Mouse (Mus musculus) megakaryocyte progenitor cell, adult 5-6 weeks (primary cell): Measurements from ENCODE around the gene Mob4. TPM values are rescaled to one million over a fixed set of nuclear protein-coding genes. Genes with fewer than 3 reads are reported as not detected.
"Not testable (repeated sequence)": the region's sequence is repeated elsewhere in the genome, so short reads cannot be mapped to it uniquely, and the experiment has no call there.

ENCODE experiments used
- ATAC-seq: replicated peaks from 2 replicates; pipeline ENCODE4 v1.8.0; 2016; ENCODE audit warnings: mild to moderate bottlenecking, moderate TSS enrichment, inconsistent platforms; ENCODE audit not compliant: poor library complexity
- total RNA-seq, 2 experiments: library from RNA; stranded (forward) in 1 of 2; stranded (reverse) in 1 of 2; fragments of 157-497, 149-512 nt in 1 of 2; fragments of 200-1000 nt in 1 of 2; gene quantifications; 2 replicates each; pipeline versions ENCODE4 v1.2.3 to v1.2.4; 2015 to 2017

Mob4 gene
- total RNA-seq (2015) (50.1 and 52.7 TPM in 2 replicates), total RNA-seq (2017) (35.1 and 37.7 TPM in 2 replicates)

- ATAC-seq = peak; percentile 90
These were observed at the start of gene Mob4 for GRCm38 (mm10) chr1:55130943-55131401. Mob4 (plus strand) TSS chr1:55131231.

GRCm38 (mm10) chr1:55082106-55082505, 48.9 kb upstream of the Mob4 start:
- ATAC-seq = peak; percentile 47

- ATAC-seq = no peak
These were observed 45.2 kb upstream of the Mob4 start for GRCm38 (mm10) chr1:55085781-55086366.

- ATAC-seq = 0 out of 2 replicates have a peak, but pooled peaks have one; percentile 1
These were observed 44.1 kb upstream of the Mob4 start for GRCm38 (mm10) chr1:55086868-55087400.

- ATAC-seq = no peak; the same call in 1 of the 2 replicates
These were observed 43.6 kb upstream of the Mob4 start for GRCm38 (mm10) chr1:55087401-55087904.

GRCm38 (mm10) chr1:55087932-55088610, 43.0 kb upstream of the Mob4 start, which contains the start of the genes Hspe1 and Hspd1:
Hspe1 (plus strand) TSS chr1:55088132.
Hspd1 (minus strand) TSS chr1:55088243.
- ATAC-seq = peak; percentile 81

DNA sequence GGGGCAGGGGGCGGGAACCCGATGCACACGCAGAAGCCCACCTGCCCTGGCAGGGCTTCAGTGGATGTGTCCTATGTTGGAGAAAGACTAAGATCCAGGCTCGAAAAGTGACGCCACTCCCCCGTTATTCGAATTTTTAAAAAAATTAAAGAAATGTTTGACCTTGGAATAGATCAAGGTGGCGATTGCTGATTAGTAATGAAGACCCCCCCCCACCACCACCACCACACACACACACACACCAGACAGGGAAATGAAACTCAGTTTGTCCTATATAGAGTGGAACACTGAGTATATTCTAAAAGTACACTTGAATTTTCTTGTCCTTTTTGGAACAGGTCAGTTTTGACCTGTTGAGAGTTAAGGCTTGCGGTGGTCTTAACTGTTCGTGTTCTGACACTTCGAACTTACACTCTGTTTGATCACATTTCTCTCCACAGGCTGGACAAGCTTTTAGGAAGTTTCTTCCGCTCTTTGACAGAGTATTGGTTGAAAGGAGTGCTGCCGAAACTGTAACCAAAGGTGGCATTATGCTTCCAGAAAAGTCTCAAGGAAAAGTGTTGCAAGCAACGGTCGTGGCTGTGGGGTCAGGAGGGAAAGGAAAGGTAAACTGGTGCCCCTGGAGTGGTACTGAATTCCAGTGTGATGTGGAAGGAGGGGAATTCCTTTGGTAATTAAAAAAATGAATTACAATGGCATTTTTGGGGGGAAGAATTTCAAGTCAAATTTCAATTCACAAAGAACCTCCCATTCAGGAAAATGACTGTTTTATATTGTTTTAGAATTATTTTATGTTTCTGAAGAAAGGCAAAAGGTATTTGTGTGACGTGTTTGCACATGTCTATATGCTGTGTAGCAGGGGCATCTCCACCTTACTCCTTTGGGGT, 42.2 kb upstream of the Mob4 start:
- no peak for ATAC-seq

DNA sequence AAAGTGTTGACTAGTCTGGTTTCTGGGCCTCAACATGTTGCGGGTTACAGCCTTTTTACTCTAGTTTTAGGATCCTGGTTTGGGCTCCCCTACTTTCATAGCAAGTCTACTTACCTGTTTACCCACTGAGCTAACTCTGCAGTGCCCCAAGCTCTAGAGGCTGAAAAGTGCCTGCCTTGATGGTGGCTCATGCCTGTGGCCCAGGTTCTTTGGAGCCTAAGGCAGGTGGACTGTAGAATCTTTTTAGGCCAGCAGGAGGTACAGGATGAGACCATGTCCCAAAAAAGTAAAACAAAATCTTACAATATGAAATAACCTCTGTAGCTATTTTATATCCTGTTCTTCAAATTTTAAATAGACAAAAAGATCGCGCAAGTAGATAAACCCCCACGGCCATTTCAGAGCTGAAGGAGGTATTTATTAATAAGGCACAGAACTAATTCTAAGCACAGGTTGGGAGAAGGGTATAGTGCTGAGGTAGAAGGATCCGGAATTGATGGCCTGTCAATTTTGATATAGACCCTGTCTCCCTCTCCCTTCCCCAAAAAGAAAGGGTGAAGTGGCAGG, 41.5 kb upstream of the Mob4 start:
- no peak for ATAC-seq

DNA sequence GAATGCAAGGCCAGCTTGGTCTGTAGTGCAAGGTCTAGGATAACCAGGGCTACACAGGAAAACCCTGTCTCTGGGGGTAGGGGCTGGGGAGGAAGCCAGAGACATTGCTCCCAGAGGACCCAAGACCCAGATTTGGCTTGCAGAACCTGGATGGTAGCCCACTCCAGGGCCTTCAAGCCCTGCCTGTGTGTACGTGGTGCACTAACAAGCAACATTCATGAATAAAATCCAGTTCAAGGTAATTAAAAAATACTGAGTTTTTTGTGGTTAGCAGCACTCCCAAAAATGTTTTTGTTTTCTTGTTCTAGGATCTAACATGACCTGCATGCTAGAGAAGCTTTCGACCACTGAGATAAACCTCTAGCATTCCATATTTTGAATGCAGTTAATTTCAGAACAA, 39.0 kb upstream of the Mob4 start:
- no peak for ATAC-seq

DNA sequence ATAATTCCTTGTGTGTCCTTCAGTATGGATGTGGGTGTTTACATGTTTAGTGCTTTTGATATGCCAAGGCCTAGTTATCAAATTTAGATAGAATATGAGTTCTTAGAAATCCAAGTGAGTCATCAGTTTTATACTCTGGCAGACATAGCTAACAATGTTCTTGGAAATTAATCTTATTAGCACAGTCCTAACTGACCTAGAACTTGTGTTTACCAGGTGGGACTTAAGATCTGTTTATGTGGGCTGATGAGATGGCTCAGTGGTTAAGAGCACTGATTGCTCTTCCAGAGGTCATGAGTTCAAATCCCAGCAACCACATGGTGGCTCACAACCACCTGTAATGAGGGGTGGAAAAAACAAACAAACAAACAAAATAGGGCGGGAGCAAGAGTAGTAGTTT, 38.6 kb upstream of the Mob4 start:
- no peak for ATAC-seq

- ATAC-seq = no peak
These were observed 24.0 kb upstream of the Mob4 start for GRCm38 (mm10) chr1:55106919-55107585.

DNA sequence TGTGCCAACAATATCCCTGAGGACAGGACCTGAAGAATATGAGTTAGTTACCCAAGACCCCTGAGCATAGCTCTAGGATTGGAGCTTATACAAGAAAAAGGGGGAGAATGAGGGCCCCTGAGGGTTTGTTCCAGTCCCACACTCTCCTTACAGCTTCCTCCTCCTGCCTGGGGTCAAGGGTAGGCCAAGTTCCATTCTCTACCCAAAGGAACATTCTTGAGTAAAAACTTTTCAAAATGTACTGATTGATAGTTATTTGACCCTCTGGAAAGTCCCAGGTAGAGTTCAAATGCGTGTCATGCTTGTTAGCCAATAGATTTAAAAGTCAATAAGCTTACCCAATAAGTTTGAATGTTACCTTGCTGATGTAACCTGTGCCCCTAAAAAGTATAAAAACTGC, 23.4 kb upstream of the Mob4 start:
- ATAC-seq = no peak

DNA sequence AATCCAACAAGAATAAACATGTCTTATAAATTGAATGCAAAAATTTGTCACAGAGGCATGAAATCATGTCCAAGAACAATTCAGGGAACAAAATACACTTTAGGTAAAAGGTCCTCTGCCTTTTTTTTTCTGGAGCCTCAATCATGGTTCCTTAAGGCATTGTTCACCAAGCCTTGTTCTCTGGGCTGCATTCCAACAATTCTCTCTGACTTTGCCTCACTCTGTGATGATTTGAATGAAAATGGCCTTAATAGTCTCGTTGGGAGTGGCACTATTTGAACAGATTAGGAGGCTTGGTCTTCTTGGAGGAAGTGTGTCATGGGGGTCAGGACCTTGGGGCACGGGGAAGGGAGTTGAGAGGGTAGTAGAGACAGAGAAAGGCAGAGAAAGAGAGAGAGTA, 22.6 kb upstream of the Mob4 start:
- ATAC-seq = no peak

DNA sequence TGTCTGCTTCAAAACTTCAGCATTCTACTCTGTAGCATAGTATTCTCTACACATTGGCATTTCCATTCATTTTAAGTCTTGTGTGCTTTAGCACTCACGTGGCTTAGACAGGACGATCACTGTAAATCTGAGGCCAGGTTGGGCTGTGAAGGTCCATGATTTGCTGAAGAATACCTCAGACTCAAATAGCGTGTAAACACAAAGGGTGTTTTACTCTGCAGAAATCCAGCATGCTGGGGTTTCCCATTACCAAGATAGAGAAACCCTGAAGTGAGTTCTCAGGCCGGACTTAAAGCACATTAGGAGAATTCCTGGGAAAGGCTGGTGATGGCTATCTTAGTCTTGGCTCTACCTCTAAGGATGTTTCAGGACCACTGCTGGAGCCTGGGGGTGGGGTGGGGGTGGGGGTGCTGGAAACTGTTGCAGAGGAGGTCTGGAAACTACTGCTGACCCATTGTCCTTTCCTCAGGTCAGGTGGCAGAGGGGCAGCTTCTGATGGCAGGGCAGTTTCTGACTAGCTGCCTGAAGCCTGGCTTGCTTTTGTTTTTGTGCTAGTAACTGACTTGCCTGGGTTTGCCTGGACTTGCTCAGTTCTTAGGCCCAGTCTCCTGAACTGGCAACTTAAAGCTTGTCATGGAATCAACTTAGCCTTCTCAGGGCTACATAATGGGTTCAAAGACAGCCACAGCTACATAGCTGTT, 21.8 kb upstream of the Mob4 start:
- no peak for ATAC-seq

DNA sequence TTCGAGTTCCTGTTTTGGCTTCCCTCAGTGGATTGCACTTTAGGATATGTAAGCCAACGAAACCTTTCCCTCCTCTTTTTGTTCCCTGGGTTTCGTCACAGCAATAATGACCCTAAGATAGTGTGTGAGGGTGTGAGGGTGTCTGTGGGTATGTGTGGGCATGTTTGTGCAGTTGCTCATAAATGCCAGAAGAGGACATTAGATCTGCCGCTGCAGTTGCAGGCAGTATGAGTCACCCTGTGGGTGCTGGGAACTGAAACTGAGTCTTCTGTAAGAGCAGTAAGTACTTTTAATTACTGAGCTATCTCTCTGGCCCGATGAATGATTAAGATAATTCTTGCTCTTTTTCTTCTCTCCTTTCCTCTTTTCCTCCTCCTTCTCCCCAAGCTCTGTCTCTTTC, 8.0 kb upstream of the Mob4 start:
- ATAC-seq = no peak

- no peak for ATAC-seq
These were observed 7.5 kb upstream of the Mob4 start for GRCm38 (mm10) chr1:55123561-55123960.

DNA sequence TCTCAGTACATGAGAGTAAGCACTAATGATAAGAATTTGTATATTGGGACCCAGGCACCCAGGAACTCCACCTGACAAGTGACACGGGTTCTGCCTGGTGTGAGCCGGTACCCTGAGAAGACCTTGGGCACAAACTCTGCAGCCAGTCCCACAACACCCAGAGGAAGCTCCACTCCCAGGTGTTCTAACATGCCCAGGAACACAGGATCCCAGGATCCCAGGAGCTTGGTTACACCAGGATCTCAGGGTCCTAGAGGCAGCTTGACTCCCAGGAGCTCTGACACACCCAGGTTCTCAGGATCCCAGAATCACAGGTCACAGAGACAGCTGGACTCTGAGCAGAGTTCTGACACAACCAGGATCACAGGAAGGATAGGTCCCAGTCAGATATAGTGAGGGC, 6.9 kb upstream of the Mob4 start:
- ATAC-seq = not testable (repeated sequence)

GRCm38 (mm10) chr1:55129716-55130115, 1.3 kb upstream of the Mob4 start:
- 0 out of 2 replicates have a peak, but pooled peaks have one; percentile 1 for ATAC-seq

- peak; percentile 5 for ATAC-seq
These were observed 678 bp upstream of the Mob4 start for GRCm38 (mm10) chr1:55130190-55130916.
